ENCODE assay signal across 8 mouse cellular contexts in the genomic region with DNA sequence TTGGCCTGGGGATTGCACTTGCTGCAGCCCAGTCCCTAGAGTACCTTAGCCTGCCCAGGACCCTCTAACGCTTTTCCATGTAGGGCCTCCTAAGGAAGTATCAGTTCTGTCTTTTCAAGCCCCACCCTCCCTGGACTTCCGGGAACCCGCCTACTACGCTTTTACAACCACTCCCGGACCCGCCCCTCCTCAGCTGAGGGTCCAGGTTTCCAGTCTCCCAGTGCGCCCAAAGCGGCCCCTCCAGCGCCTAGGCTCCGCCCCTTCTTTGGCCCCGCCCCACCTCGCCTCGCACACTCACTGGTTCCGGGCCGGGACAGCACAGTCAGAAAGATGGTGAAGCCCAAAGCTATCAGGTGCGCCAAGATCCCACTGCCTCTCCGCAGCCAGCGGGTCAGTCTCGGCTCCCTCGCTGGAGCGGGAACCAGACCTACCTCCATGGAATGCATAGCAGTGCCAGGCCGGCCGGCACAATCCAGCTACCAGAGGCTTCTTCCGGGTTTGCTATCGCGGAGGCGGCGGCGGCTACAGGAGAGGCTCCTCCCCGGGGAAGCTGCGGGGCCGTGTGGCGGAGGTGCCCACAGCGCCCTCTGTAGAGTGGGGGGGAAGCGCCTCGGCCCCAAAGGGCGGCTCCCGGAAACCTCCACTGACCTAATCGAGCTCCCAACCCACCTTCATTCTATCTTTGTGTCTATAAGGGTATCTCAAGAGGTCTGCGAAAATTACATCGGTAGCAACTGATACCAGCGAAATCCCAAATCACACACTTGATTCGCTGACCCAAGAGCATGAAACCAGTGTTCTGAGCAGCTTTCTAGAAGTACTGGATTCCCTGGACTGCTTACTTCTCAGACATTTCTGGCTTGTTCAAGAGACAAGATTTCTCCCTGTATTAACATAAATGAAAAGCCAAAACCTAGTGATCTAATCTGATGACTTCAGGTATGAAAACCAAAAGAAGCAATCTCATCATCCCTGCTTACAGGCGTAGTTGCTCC. TPM values are rescaled to one million over a fixed set of nuclear protein-coding genes. Genes with fewer than 3 reads are reported as not detected.
DNase-seq lines count a peak whose midpoint lies in the region; ATAC-seq lines count a peak whose summit lies in the region.

TSS of gene Cyb561d1 (minus strand) at position 884 of the 995 bp plus-strand sequence.

- WGBS in intestine, embryonic 16.5 days = 2% methylated on average over 44 of the region's 44 CpGs

- ATAC-seq in intestine, embryonic 16.5 days = peak; percentile 96

- H3K27me3 ChIP-seq in intestine, embryonic 16.5 days (replicated peaks; ENCODE audit: control insufficient read depth, insufficient read depth, low read length) = no peaks in the 10 kb centered on the region

- DNase-seq in adrenal gland, postnatal 10 days = peak; percentile 95
- DNase-seq in embryo, embryonic 9.5 days (ENCODE audit: extremely low spot score) = peak; percentile 98
- peak; percentile 88 to 92 for DNase-seq in gastrocnemius, postnatal 4 days (ENCODE audit: low spot score in 2 of 2)
- peak; percentile 88 to 90 for DNase-seq in left cerebral cortex, postnatal 25 days (ENCODE audit: low spot score in 2 of 2)
- peak; percentile 90 for DNase-seq in mesoderm, embryonic 11.5 days (ENCODE audit: low read depth, low spot score)
- peak; percentile 80 to 86 for DNase-seq in right cerebral cortex, postnatal 36 days (ENCODE audit: low spot score in 2 of 2)
- DNase-seq in yolk sac, embryonic 10.5 days (ENCODE audit: low spot score) = peak; percentile 99

- H3K9ac ChIP-seq in intestine, embryonic 16.5 days (ENCODE audit: low read depth, low read length) = peak within 1 kb of the TSS; percentile 81

- peak within 1 kb of the TSS; percentile 93 for H3K27ac ChIP-seq in intestine, embryonic 16.5 days (ENCODE audit: low read length)

- H3K4me1 ChIP-seq in intestine, embryonic 16.5 days (ENCODE audit: control insufficient read depth, insufficient read depth, low read length) = peaks cover 17% of the 10 kb centered on the region

- H3K4me2 ChIP-seq in intestine, embryonic 16.5 days (ENCODE audit: low read depth, low read length) = peak within 1 kb of the TSS; percentile 53

- peaks cover 14% of the 10 kb centered on the region for H3K36me3 ChIP-seq in intestine, embryonic 16.5 days (ENCODE audit: control insufficient read depth, insufficient read depth, low read length)

- intact Hi-C loops in left cerebral cortex, postnatal 25 days (cut with DNase I) = no loop called here

- H3K4me3 ChIP-seq in intestine, embryonic 16.5 days (ENCODE audit: low read length) = peak within 1 kb of the TSS; percentile 80

- no peaks in the 10 kb centered on the region for H3K9me3 ChIP-seq in intestine, embryonic 16.5 days (ENCODE audit: control insufficient read depth, low read length)

RNA-seq across cellular contexts. Expression of gene Cyb561d1, which starts in this region (rescaled TPM):
- 1 to 10 TPM; 6.6 to 6.9 TPM for total RNA-seq in adrenal gland, postnatal 10 days (2021)
- 1 to 10 TPM; 4.5 to 6.1 TPM for total RNA-seq in gastrocnemius, postnatal 4 days (2021)
- 4.2 and 4.7 TPM in 2 replicates for polyA plus RNA-seq in intestine, embryonic 16.5 days (2015; fragmentation: Nextera tagmentation; extraction: Ambion mirVana)
- total RNA-seq in left cerebral cortex, postnatal 25 days (2021) = 10 to 100 TPM; 17.4 to 17.9 TPM

Comparison
In these comparisons a context has a peak if more than half of its experiments do, and no peak if none do; other contexts are left out.
1. Peak in every context shown above with its lines: DNase-seq, ATAC-seq, H3K4me3 ChIP-seq and H3K27ac ChIP-seq.